8 mouse cellular contexts compared by ENCODE assay signal in the genomic region with DNA sequence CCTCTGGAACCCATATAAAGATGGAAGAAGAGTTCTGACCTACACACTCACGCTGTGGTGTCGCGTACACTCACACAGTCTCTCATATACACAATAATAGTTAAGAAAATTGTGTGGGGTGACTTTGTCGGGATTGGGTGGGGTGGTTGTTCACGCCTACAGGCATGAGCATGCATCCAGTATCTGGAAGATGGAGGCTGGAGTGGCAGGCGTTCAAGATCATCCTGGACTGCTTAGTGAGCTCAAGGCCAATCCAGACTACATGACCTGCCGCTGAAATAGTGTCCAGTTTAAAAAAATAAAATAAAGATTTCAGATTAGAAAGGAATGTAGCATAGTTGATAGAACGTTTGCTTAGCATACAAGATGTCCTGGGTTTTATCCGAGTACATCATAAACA. TPM values are rescaled to one million over a fixed set of nuclear protein-coding genes. Genes with fewer than 3 reads are reported as not detected.
DNase-seq lines count a peak whose midpoint lies in the region; ATAC-seq lines count a peak whose summit lies in the region.

No protein-coding gene starts in this region.

- H3K4me2 ChIP-seq in neural tube, embryonic 12.5 days (replicated peaks) = peak overlapping the region; percentile 83; the same call in 1 of the 2 replicates
- H3K4me2 ChIP-seq in liver, embryonic 12.5 days = peak overlapping the region; percentile 95

- H3K9me3 ChIP-seq in heart, embryonic 10.5 days = no peaks in the 10 kb centered on the region
- no peaks in the 10 kb centered on the region for H3K9me3 ChIP-seq in neural tube, embryonic 12.5 days
- no peaks in the 10 kb centered on the region for H3K9me3 ChIP-seq in liver, embryonic 12.5 days (replicated peaks)

- intact Hi-C loops in heart, postnatal 36 days (cut with DNase I) = loop anchor here (5.0 kb wide), 2 partner anchors 89 to 124 kb away; no protein-coding TSS in a partner anchor

- peaks cover 23% of the 10 kb centered on the region for H3K4me1 ChIP-seq in heart, embryonic 10.5 days
- H3K4me1 ChIP-seq in neural tube, embryonic 12.5 days = peaks cover 16% of the 10 kb centered on the region; the same call in 1 of the 2 replicates
- H3K4me1 ChIP-seq in liver, embryonic 12.5 days = peaks cover 37% of the 10 kb centered on the region

- no peak for DNase-seq in heart, embryonic 10.5 days (ENCODE audit: low spot score)
- DNase-seq in heart, postnatal 36 days = no peak
- no peak for DNase-seq in neural tube, embryonic 10.5 days (ENCODE audit: extremely low spot score, low spot score)
- DNase-seq in testis, postnatal 14 days (ENCODE audit: low spot score) = peak; percentile 52
- DNase-seq in left cerebral cortex, adult 9 months (ENCODE audit: low spot score in 2 of 2) = no peak
- no peak for DNase-seq in cerebellum, adult 11-12 months

- peak overlapping the region; percentile 97; the same call in 1 of the 2 replicates for H3K27ac ChIP-seq in heart, embryonic 10.5 days
- no peak overlapping the region for H3K27ac ChIP-seq in neural tube, embryonic 12.5 days
- H3K27ac ChIP-seq in liver, embryonic 12.5 days = peak overlapping the region; percentile 85; the same call in 1 of the 2 replicates

- no peaks in the 10 kb centered on the region for H3K27me3 ChIP-seq in heart, embryonic 10.5 days (ENCODE audit: insufficient read depth, poor library complexity, severe bottlenecking)
- H3K27me3 ChIP-seq in neural tube, embryonic 12.5 days (replicated peaks) = no peaks in the 10 kb centered on the region
- no peaks in the 10 kb centered on the region for H3K27me3 ChIP-seq in liver, embryonic 12.5 days (replicated peaks)

- ATAC-seq in neural tube, embryonic 12.5 days (ENCODE audit: low FRiP score, low read depth) = no peak
- no peak for ATAC-seq in liver, embryonic 12.5 days

- no peaks in the 10 kb centered on the region for H3K36me3 ChIP-seq in heart, embryonic 10.5 days
- H3K36me3 ChIP-seq in neural tube, embryonic 12.5 days = no peaks in the 10 kb centered on the region
- no peaks in the 10 kb centered on the region for H3K36me3 ChIP-seq in liver, embryonic 12.5 days

- WGBS in heart, embryonic 10.5 days = 78% methylated on average over 9 of the region's 9 CpGs
- 88% methylated on average over 9 of the region's 9 CpGs for WGBS in neural tube, embryonic 12.5 days
- 72% methylated on average over 9 of the region's 9 CpGs for WGBS in liver, embryonic 12.5 days (ENCODE audit: insufficient replicate concordance)

- peak overlapping the region; percentile 90; the same call in 1 of the 2 replicates for H3K4me3 ChIP-seq in heart, embryonic 10.5 days
- H3K4me3 ChIP-seq in neural tube, embryonic 12.5 days = no peak overlapping the region
- no peak overlapping the region for H3K4me3 ChIP-seq in liver, embryonic 12.5 days

- H3K9ac ChIP-seq in neural tube, embryonic 12.5 days = no peak overlapping the region
- H3K9ac ChIP-seq in liver, embryonic 12.5 days = no peak overlapping the region

RNA-seq across cellular contexts. Expression of gene Gab2, which starts 2.2 kb away (rescaled TPM):
- polyA plus RNA-seq in heart, embryonic 10.5 days (2016; fragmentation: Nextera tagmentation; extraction: Ambion mirVana) = 6.7 and 8.3 TPM in 2 replicates
- 10 to 100 TPM; 19.6 to 19.9 TPM for total RNA-seq in heart, postnatal 36 days (2021)
- polyA plus RNA-seq in neural tube, embryonic 12.5 days (2016; fragmentation: Nextera tagmentation; extraction: Ambion mirVana) = 15.1 and 17.7 TPM in 2 replicates
- polyA plus RNA-seq in liver, embryonic 12.5 days (2016; fragmentation: Nextera tagmentation; extraction: Ambion mirVana) = 3.8 and 4.1 TPM in 2 replicates
